Mouse (Mus musculus): ENCODE measurements at regions not wholly inside any gene's neighbourhood (a gene's known extent, or its start where the extent isn't known, plus 50 kb on each side); places are given as distances from the start of the nearest gene placed in this dataset.

GRCm38 (mm10) chr3:140969892-140970880 lies 242.0 kb downstream of the Pdha2 start:
- Histone ChIP-seq H3K27ac (ENCODE audit: low read depth, low read length) (no peak overlapping the region), H3K4me3 (ENCODE audit: low read depth, low read length) (no peak overlapping the region), H3K27me3 (ENCODE audit: control insufficient read depth, insufficient read depth, low read length) (no peaks in the 10 kb centered on the region), H3K9ac (ENCODE audit: low read depth, low read length) (no peak overlapping the region), H3K36me3 (ENCODE audit: control insufficient read depth, insufficient read depth, low read length) (no peaks in the 10 kb centered on the region), H3K4me2 (no peak overlapping the region), H3K4me1 (ENCODE audit: control insufficient read depth, insufficient read depth, low read length) (no peaks in the 10 kb centered on the region), H3K9me3 (replicated peaks; ENCODE audit: control insufficient read depth, low read length) (no peaks in the 10 kb centered on the region)
- no peak for ATAC-seq (replicated peaks; ENCODE audit: insufficient number of reproducible peaks, low FRiP score, low TSS enrichment)
- WGBS (ENCODE audit: insufficient replicate concordance) = 77% methylated on average over 3 of the region's 3 CpGs

- ATAC-seq (replicated peaks; ENCODE audit: insufficient number of reproducible peaks, low FRiP score, low TSS enrichment) = no peak
- H3K4me3 ChIP-seq (ENCODE audit: low read depth, low read length) = no peak overlapping the region
- no peak overlapping the region for H3K9ac ChIP-seq (ENCODE audit: low read depth, low read length)
- H3K9me3 ChIP-seq (replicated peaks; ENCODE audit: control insufficient read depth, low read length) = no peaks in the 10 kb centered on the region
- H3K27me3 ChIP-seq (ENCODE audit: control insufficient read depth, insufficient read depth, low read length) = no peaks in the 10 kb centered on the region
- no peak overlapping the region for H3K4me2 ChIP-seq
- 67% methylated on average over 3 of the region's 3 CpGs for WGBS (ENCODE audit: insufficient replicate concordance)
- no peaks in the 10 kb centered on the region for H3K4me1 ChIP-seq (ENCODE audit: control insufficient read depth, insufficient read depth, low read length)
- H3K27ac ChIP-seq (ENCODE audit: low read depth, low read length) = no peak overlapping the region
- no peaks in the 10 kb centered on the region for H3K36me3 ChIP-seq (ENCODE audit: control insufficient read depth, insufficient read depth, low read length)
Measured at GRCm38 (mm10) chr3:140968556-140968955, 243.6 kb downstream of the Pdha2 start.

DNA sequence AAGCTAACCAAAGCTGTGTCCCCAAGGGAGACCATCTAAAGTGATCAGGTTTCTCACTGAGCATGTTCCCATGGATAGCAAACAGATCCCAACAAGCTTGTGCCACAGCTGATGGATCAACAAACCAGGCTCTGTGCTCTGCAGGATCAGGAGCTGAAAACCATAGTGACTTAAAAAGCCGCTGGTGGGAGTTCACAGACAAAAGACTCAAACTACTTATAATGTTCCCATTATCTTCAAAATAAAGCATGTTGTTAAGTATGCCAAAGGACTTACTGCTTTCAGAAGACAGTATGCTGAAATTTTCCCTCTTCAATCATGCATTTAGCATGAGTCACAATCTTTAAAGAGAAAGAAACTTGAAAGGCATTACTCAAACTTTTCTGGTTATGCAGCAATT lies 254.5 kb downstream of the Pdha2 start:
- no peak overlapping the region for H3K27ac ChIP-seq (ENCODE audit: low read depth, low read length)
- no peak for ATAC-seq (replicated peaks; ENCODE audit: insufficient number of reproducible peaks, low FRiP score, low TSS enrichment)
- H3K36me3 ChIP-seq (ENCODE audit: control insufficient read depth, insufficient read depth, low read length) = no peaks in the 10 kb centered on the region
- H3K4me2 ChIP-seq = no peak overlapping the region
- H3K9me3 ChIP-seq (replicated peaks; ENCODE audit: control insufficient read depth, low read length) = no peaks in the 10 kb centered on the region
- WGBS (ENCODE audit: insufficient replicate concordance) = 57% methylated on average over 1 of the region's 1 CpGs
- no peaks in the 10 kb centered on the region for H3K27me3 ChIP-seq (ENCODE audit: control insufficient read depth, insufficient read depth, low read length)
- H3K9ac ChIP-seq (ENCODE audit: low read depth, low read length) = no peak overlapping the region
- H3K4me1 ChIP-seq (ENCODE audit: control insufficient read depth, insufficient read depth, low read length) = no peaks in the 10 kb centered on the region
- no peak overlapping the region for H3K4me3 ChIP-seq (ENCODE audit: low read depth, low read length)

DNA sequence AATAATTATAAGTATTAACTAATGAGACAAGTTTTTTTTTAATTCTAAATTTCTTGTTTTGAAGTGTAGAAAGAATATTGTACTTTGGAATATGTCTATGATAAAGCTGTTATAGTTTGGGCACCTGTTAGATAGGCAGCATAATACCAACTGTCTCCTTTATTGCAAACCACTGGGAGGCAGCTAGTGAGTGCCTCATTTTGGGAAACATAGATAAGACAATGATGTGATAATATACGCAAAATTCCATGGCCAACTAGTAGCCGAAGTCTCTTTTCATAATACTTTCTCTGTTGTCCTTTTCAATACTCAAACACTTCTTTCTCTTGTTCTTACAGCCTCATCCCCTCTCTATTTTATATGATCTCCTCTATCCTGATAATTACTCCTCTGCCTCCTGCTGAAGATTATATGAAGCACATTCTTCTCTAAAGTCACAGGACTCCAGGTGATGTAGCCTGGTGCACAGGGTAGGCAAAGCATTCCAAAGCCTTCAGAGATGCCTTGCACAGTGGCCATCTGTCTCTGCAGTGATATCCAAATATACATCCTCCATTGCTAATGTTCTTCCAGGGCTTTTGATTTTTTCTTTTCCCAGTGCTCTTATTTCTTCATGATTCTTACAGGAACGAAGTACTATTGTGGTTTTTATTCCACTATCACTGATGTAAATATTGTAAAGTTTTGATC lies 259.9 kb downstream of the Pdha2 start:
- Histone ChIP-seq H3K9ac (ENCODE audit: low read depth, low read length) (no peak overlapping the region), H3K27me3 (ENCODE audit: control insufficient read depth, insufficient read depth, low read length) (no peaks in the 10 kb centered on the region), H3K9me3 (replicated peaks; ENCODE audit: control insufficient read depth, low read length) (no peaks in the 10 kb centered on the region), H3K27ac (ENCODE audit: low read depth, low read length) (no peak overlapping the region), H3K4me2 (no peak overlapping the region), H3K4me3 (ENCODE audit: low read depth, low read length) (no peak overlapping the region), H3K36me3 (ENCODE audit: control insufficient read depth, insufficient read depth, low read length) (no peaks in the 10 kb centered on the region), H3K4me1 (ENCODE audit: control insufficient read depth, insufficient read depth, low read length) (no peaks in the 10 kb centered on the region)
- 72% methylated on average over 3 of the region's 3 CpGs for WGBS (ENCODE audit: insufficient replicate concordance)
- no peak for ATAC-seq (replicated peaks; ENCODE audit: insufficient number of reproducible peaks, low FRiP score, low TSS enrichment)

GRCm38 (mm10) chr3:140951024-140951423 lies 261.1 kb downstream of the Pdha2 start:
- WGBS (ENCODE audit: insufficient replicate concordance) = 65% methylated on average over 2 of the region's 2 CpGs
- H3K9ac ChIP-seq (ENCODE audit: low read depth, low read length) = no peak overlapping the region
- no peaks in the 10 kb centered on the region for H3K9me3 ChIP-seq (replicated peaks; ENCODE audit: control insufficient read depth, low read length)
- H3K36me3 ChIP-seq (ENCODE audit: control insufficient read depth, insufficient read depth, low read length) = no peaks in the 10 kb centered on the region
- H3K27me3 ChIP-seq (ENCODE audit: control insufficient read depth, insufficient read depth, low read length) = no peaks in the 10 kb centered on the region
- H3K4me2 ChIP-seq = no peak overlapping the region
- ATAC-seq (replicated peaks; ENCODE audit: insufficient number of reproducible peaks, low FRiP score, low TSS enrichment) = no peak
- no peaks in the 10 kb centered on the region for H3K4me1 ChIP-seq (ENCODE audit: control insufficient read depth, insufficient read depth, low read length)
- H3K27ac ChIP-seq (ENCODE audit: low read depth, low read length) = no peak overlapping the region
- no peak overlapping the region for H3K4me3 ChIP-seq (ENCODE audit: low read depth, low read length)

- H3K4me2 ChIP-seq = no peak overlapping the region
- H3K27ac ChIP-seq (ENCODE audit: low read depth, low read length) = no peak overlapping the region
- H3K9me3 ChIP-seq (replicated peaks; ENCODE audit: control insufficient read depth, low read length) = no peaks in the 10 kb centered on the region
- H3K4me1 ChIP-seq (ENCODE audit: control insufficient read depth, insufficient read depth, low read length) = no peaks in the 10 kb centered on the region
- H3K36me3 ChIP-seq (ENCODE audit: control insufficient read depth, insufficient read depth, low read length) = no peaks in the 10 kb centered on the region
- H3K4me3 ChIP-seq (ENCODE audit: low read depth, low read length) = no peak overlapping the region
- H3K27me3 ChIP-seq (ENCODE audit: control insufficient read depth, insufficient read depth, low read length) = no peaks in the 10 kb centered on the region
- ATAC-seq (replicated peaks; ENCODE audit: insufficient number of reproducible peaks, low FRiP score, low TSS enrichment) = peak; percentile 86
- H3K9ac ChIP-seq (ENCODE audit: low read depth, low read length) = no peak overlapping the region
- 15% methylated on average over 4 of the region's 4 CpGs for WGBS (ENCODE audit: insufficient replicate concordance)
Measured at GRCm38 (mm10) chr3:140949880-140950662, 262.1 kb downstream of the Pdha2 start.

GRCm38 (mm10) chr3:140942450-140942849 lies 269.7 kb downstream of the Pdha2 start:
- Histone ChIP-seq H3K36me3 (ENCODE audit: control insufficient read depth, insufficient read depth, low read length) (no peaks in the 10 kb centered on the region), H3K27ac (ENCODE audit: low read depth, low read length) (no peak overlapping the region), H3K4me2 (no peak overlapping the region), H3K9ac (ENCODE audit: low read depth, low read length) (no peak overlapping the region), H3K27me3 (ENCODE audit: control insufficient read depth, insufficient read depth, low read length) (no peaks in the 10 kb centered on the region), H3K4me1 (ENCODE audit: control insufficient read depth, insufficient read depth, low read length) (no peaks in the 10 kb centered on the region), H3K9me3 (replicated peaks; ENCODE audit: control insufficient read depth, low read length) (no peaks in the 10 kb centered on the region), H3K4me3 (ENCODE audit: low read depth, low read length) (no peak overlapping the region)
- 93% methylated on average over 1 of the region's 1 CpGs for WGBS (ENCODE audit: insufficient replicate concordance)
- ATAC-seq (replicated peaks; ENCODE audit: insufficient number of reproducible peaks, low FRiP score, low TSS enrichment) = no peak

- ATAC-seq (replicated peaks; ENCODE audit: insufficient number of reproducible peaks, low FRiP score, low TSS enrichment) = no peak
- Histone ChIP-seq H3K36me3 (ENCODE audit: control insufficient read depth, insufficient read depth, low read length) (no peaks in the 10 kb centered on the region), H3K27me3 (ENCODE audit: control insufficient read depth, insufficient read depth, low read length) (no peaks in the 10 kb centered on the region), H3K4me1 (ENCODE audit: control insufficient read depth, insufficient read depth, low read length) (no peaks in the 10 kb centered on the region), H3K9me3 (replicated peaks; ENCODE audit: control insufficient read depth, low read length) (no peaks in the 10 kb centered on the region), H3K27ac (ENCODE audit: low read depth, low read length) (no peak overlapping the region), H3K4me2 (no peak overlapping the region), H3K9ac (ENCODE audit: low read depth, low read length) (no peak overlapping the region), H3K4me3 (ENCODE audit: low read depth, low read length) (no peak overlapping the region)
- WGBS (ENCODE audit: insufficient replicate concordance) = 75% methylated on average over 7 of the region's 7 CpGs
Measured at GRCm38 (mm10) chr3:140941898-140942297, 270.3 kb downstream of the Pdha2 start.

Data from heart, embryonic 11.5 days (tissue).